8 mouse cellular contexts compared by ENCODE assay signal in the genomic region with DNA sequence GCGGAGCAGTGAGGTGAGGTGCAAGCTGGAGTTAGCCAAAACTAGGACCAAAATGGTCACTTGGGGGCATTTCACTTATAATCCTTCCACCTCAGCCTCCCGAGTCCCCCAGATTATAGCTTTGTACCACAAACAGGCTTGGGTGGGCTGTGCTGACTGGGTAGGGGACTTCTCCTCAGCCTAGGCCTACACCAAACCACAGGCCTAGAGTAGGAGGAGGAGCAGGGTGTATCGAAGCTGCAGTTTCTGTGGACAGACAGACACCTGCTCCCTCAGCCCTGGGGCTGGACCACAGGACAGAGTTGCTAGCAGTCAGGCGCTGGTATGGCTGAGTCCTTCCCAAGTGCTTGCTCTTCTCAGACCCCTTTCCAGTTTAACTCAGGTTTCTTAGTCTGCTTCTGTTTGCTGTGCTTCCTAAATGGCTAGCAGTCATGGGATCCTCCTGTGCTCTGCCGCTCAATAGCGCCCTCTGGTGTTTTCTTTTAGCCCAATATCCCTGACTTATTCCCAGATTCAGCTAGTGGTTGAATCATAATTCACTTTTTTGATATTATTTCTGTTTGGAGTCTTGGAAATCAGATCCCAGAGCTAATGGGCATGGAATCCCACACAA. TPM values are rescaled to one million over a fixed set of nuclear protein-coding genes. Genes with fewer than 3 reads are reported as not detected.
DNase-seq lines count a peak whose midpoint lies in the region; ATAC-seq lines count a peak whose summit lies in the region.

No protein-coding gene starts in this region.

- 47% methylated on average over 6 of the region's 6 CpGs for WGBS in forebrain, embryonic 11.5 days
- 52% methylated on average over 6 of the region's 6 CpGs for WGBS in kidney, embryonic 14.5 days
- WGBS in limb, embryonic 12.5 days, result 51% methylated on average over 6 of the region's 6 CpGs

- no peak overlapping the region for H3K27ac ChIP-seq in forebrain, embryonic 11.5 days (ENCODE audit: low read depth, low read length)
- H3K27ac ChIP-seq in kidney, embryonic 14.5 days (ENCODE audit: low read depth, low read length), result no peak overlapping the region
- no peak overlapping the region for H3K27ac ChIP-seq in limb, embryonic 12.5 days

- no peaks in the 10 kb centered on the region for H3K9me3 ChIP-seq in forebrain, embryonic 11.5 days (ENCODE audit: control insufficient read depth, low read length)
- no peaks in the 10 kb centered on the region for H3K9me3 ChIP-seq in kidney, embryonic 14.5 days (ENCODE audit: control insufficient read depth, low read length)
- no peaks in the 10 kb centered on the region for H3K9me3 ChIP-seq in limb, embryonic 12.5 days

- H3K4me1 ChIP-seq in forebrain, embryonic 11.5 days (replicated peaks; ENCODE audit: control insufficient read depth, insufficient read depth, low read length), result peaks cover 6% of the 10 kb centered on the region; the same call in 1 of the 2 replicates
- H3K4me1 ChIP-seq in kidney, embryonic 14.5 days (ENCODE audit: control insufficient read depth, insufficient read depth, low read length), result no peaks in the 10 kb centered on the region
- H3K4me1 ChIP-seq in limb, embryonic 12.5 days (replicated peaks), result no peaks in the 10 kb centered on the region

- no peak overlapping the region for H3K4me3 ChIP-seq in forebrain, embryonic 11.5 days (ENCODE audit: low read depth, low read length)
- H3K4me3 ChIP-seq in kidney, embryonic 14.5 days (ENCODE audit: low read length), result no peak overlapping the region
- no peak overlapping the region for H3K4me3 ChIP-seq in limb, embryonic 12.5 days (replicated peaks)

- no peak overlapping the region for H3K9ac ChIP-seq in forebrain, embryonic 11.5 days (ENCODE audit: low read length)
- no peak overlapping the region for H3K9ac ChIP-seq in kidney, embryonic 14.5 days (ENCODE audit: low read depth, low read length)
- H3K9ac ChIP-seq in limb, embryonic 12.5 days (replicated peaks), result no peak overlapping the region

- no peak overlapping the region for H3K4me2 ChIP-seq in forebrain, embryonic 11.5 days (ENCODE audit: low read depth, low read length, severe bottlenecking)
- H3K4me2 ChIP-seq in kidney, embryonic 14.5 days (replicated peaks; ENCODE audit: low read depth, low read length), result no peak overlapping the region
- no peak overlapping the region for H3K4me2 ChIP-seq in limb, embryonic 12.5 days

- no peaks in the 10 kb centered on the region for H3K27me3 ChIP-seq in forebrain, embryonic 11.5 days (ENCODE audit: control insufficient read depth, insufficient read depth, low read length)
- no peaks in the 10 kb centered on the region for H3K27me3 ChIP-seq in kidney, embryonic 14.5 days (ENCODE audit: control insufficient read depth, insufficient read depth, low read length)
- H3K27me3 ChIP-seq in limb, embryonic 12.5 days, result no peaks in the 10 kb centered on the region

- DNase-seq in thymus, postnatal 4 days, result peak; percentile 32
- no peak for DNase-seq in thymus, postnatal 25 days
- peak; percentile 5 for DNase-seq in c-Kit-negative CD71-positive TER-119-positive erythroid progenitor cells, embryonic 14.5 days (ENCODE audit: low read depth, low spot score)
- DNase-seq in forebrain, embryonic 11.5 days (ENCODE audit: low spot score), result peak; percentile 76
- peak; percentile 28 for DNase-seq in retina, adult 2 months (ENCODE audit: low read depth, low spot score)
- DNase-seq in spleen, adult 18-20 months, result no peak

- no peaks in the 10 kb centered on the region for H3K36me3 ChIP-seq in forebrain, embryonic 11.5 days (ENCODE audit: control insufficient read depth, insufficient read depth, low read length)
- H3K36me3 ChIP-seq in kidney, embryonic 14.5 days (ENCODE audit: control insufficient read depth, insufficient read depth, low read length), result no peaks in the 10 kb centered on the region
- H3K36me3 ChIP-seq in limb, embryonic 12.5 days, result no peaks in the 10 kb centered on the region

- peak; percentile 75; the same call in 1 of the 2 replicates for ATAC-seq in forebrain, embryonic 11.5 days (replicated peaks; ENCODE audit: low FRiP score)
- peak; percentile 52; the same call in 1 of the 2 replicates for ATAC-seq in kidney, embryonic 14.5 days (ENCODE audit: low FRiP score, low TSS enrichment)
- 0 out of 2 replicates have a peak, but pooled peaks have one; percentile 47 for ATAC-seq in limb, embryonic 12.5 days (ENCODE audit: insufficient number of reproducible peaks, insufficient read depth, low FRiP score, low TSS enrichment, low read depth)

RNA-seq across cellular contexts. Expression of a gene that starts 50.4 kb away (rescaled TPM):
- 0.11 TPM in 1 of 2 replicates, not detected in the other for polyA plus RNA-seq in forebrain, embryonic 11.5 days (2014; fragmentation: Nextera tagmentation; extraction: Ambion mirVana)
- polyA plus RNA-seq in kidney, embryonic 14.5 days (2014; fragmentation: Nextera tagmentation; extraction: Ambion mirVana), result 3.4 and 6.0 TPM in 2 replicates
- polyA plus RNA-seq in limb, embryonic 12.5 days (2016; fragmentation: Nextera tagmentation; extraction: Ambion mirVana), result 0.10 and 0.17 TPM in 2 replicates

Comparison
In these comparisons a context has a peak if more than half of its experiments do, and no peak if none do; other contexts are left out.
1. DNase-seq: peak in thymus, postnatal 4 days (single experiment), c-Kit-negative CD71-positive TER-119-positive erythroid progenitor cells, embryonic 14.5 days (single experiment), forebrain, embryonic 11.5 days (single experiment) and retina, adult 2 months (single experiment); none in thymus, postnatal 25 days (single experiment) and spleen, adult 18-20 months (0 of 2).
2. Peak in every context shown above with its lines, with median percentiles within 50 percentile points of each other: ATAC-seq.